Mouse (Mus musculus): ENCODE data around the gene Ttc34.

DNA sequence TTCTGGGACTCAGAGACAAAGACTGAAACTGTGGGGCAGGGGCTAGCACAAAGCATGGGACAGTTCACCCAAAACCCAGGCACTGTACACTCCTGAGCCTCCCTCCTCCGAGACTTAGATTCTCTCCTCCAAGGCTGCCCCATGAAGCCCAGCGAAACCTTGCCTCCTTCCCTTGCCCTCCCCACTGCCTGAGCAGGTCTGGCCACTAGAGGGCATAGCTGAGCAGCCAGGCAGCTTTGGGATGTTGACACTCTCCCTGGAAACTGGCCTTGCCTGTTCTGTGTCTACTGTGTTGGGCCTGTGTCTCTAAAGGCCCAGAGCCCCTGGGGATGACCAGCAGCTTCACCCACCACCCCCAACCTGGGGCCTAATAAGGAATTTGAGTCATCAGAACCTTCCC lies at the start of gene Ttc34:
- TF ChIP-seq CTCF (IDR thresholded peaks at IDR 0.05; ENCODE audit: low read depth, low read length), result peak; percentile 55; the same call in 1 of the 2 replicates
- TF ChIP-seq POLR2A (IDR thresholded peaks at IDR 0.05; ENCODE audit: borderline replicate concordance, low read depth, low read length), result no peak
